Mouse (Mus musculus) kidney, embryonic 15.5 days (tissue): ENCODE measurements around the gene Tmem120b. TPM values are rescaled to one million over a fixed set of nuclear protein-coding genes. Genes with fewer than 3 reads are reported as not detected.

Experiments
- ATAC-seq: fragments of 200-750 bp; cut with Nextera tagmentation; replicated peaks from 2 replicates; pipeline ENCODE4 v1.8.0; 2017; ENCODE audit warnings: moderate TSS enrichment; ENCODE audit not compliant: low FRiP score
- H3K27ac ChIP-seq: fragments of 300-500 bp; sonication (generic); 2 replicates; pipeline ENCODE4 v1.5.1; 2015; ENCODE audit warnings: mild to moderate bottlenecking, inconsistent platforms
- H3K27me3 ChIP-seq: fragments of 300-500 bp; sonication (generic); 2 replicates; pipeline ENCODE4 v1.6.1; 2015; ENCODE audit warnings: inconsistent platforms
- H3K36me3 ChIP-seq: fragments of 300-500 bp; sonication (generic); 2 replicates; pipeline ENCODE4 v1.6.1; 2015; ENCODE audit warnings: inconsistent platforms
- H3K4me1 ChIP-seq: fragments of 300-500 bp; sonication (generic); 2 replicates; pipeline ENCODE4 v1.6.1; 2015; ENCODE audit warnings: inconsistent platforms
- H3K4me2 ChIP-seq: fragments of 300-500 bp; sonication (generic); 2 replicates; pipeline ENCODE4 v1.6.1; 2015; ENCODE audit warnings: moderate library complexity, mild to moderate bottlenecking, inconsistent platforms
- H3K4me3 ChIP-seq: fragments of 300-500 bp; sonication (generic); replicated peaks from 2 replicates; pipeline ENCODE4 v1.5.1; 2015; ENCODE audit warnings: mild to moderate bottlenecking, inconsistent platforms
- H3K9ac ChIP-seq: fragments of 300-500 bp; sonication (generic); 2 replicates; pipeline ENCODE4 v1.6.1; 2015; ENCODE audit warnings: mild to moderate bottlenecking, inconsistent platforms
- H3K9me3 ChIP-seq: fragments of 300-500 bp; sonication (generic); replicated peaks from 2 replicates; pipeline ENCODE4 v1.6.1; 2016; ENCODE audit warnings: inconsistent platforms
- WGBS: fragments of 180-500 bp; shearing (Covaris S2); methylation state at CpG from one replicate; pipeline ENCODE4 v1.1.7; 2015; ENCODE audit warnings: mixed read lengths; 5-methylcytosine and 5-hydroxymethylcytosine counted together
- polyA plus RNA-seq: library from polyadenylated mRNA; unstranded; fragments of >200 nt; fragmentation: Nextera tagmentation; extraction: Ambion mirVana; gene quantifications from 2 replicates; pipeline ENCODE4 v1.2.1, GENCODE M21; 2015

Gene Tmem120b
- polyA plus RNA-seq, 1 experiment from 2014 or later: 19.2 TPM

- H3K36me3 ChIP-seq: peaks cover 24% of the 10 kb centered on the region
- H3K27me3 ChIP-seq: no peaks in the 10 kb centered on the region
- peak overlapping the region; percentile 65 for H3K4me3 ChIP-seq
- H3K9me3 ChIP-seq: no peaks in the 10 kb centered on the region
- ATAC-seq: no peak
- H3K9ac ChIP-seq: peak overlapping the region; percentile 21; the same call in 1 of the 2 replicates
- peaks cover 79% of the 10 kb centered on the region for H3K4me1 ChIP-seq
- peak overlapping the region; percentile 100 for H3K27ac ChIP-seq
- WGBS: 33% methylated on average over 13 of the region's 13 CpGs
- H3K4me2 ChIP-seq: peak overlapping the region; percentile 99
Measured at GRCm38 (mm10) chr5:123134186-123134874, 66.1 kb downstream of the Tmem120b start.

- Histone ChIP-seq H3K9ac (peak overlapping the region; percentile 40), H3K9me3 (no peaks in the 10 kb centered on the region), H3K4me2 (peak overlapping the region; percentile 99), H3K27ac (peak overlapping the region; percentile 100), H3K27me3 (no peaks in the 10 kb centered on the region), H3K36me3 (peaks cover 18% of the 10 kb centered on the region), H3K4me1 (peaks cover 79% of the 10 kb centered on the region), H3K4me3 (peak overlapping the region; percentile 65)
- no peak for ATAC-seq
- 19% methylated on average over 8 of the region's 8 CpGs for WGBS
Measured at GRCm38 (mm10) chr5:123134875-123135382, 66.7 kb downstream of the Tmem120b start.

- Histone ChIP-seq H3K27me3 (no peaks in the 10 kb centered on the region), H3K36me3 (peaks cover 15% of the 10 kb centered on the region), H3K4me1 (peaks cover 75% of the 10 kb centered on the region), H3K4me3 (peak overlapping the region; percentile 65), H3K9me3 (no peaks in the 10 kb centered on the region), H3K4me2 (peak overlapping the region; percentile 99), H3K27ac (peak overlapping the region; percentile 100), H3K9ac (peak overlapping the region; percentile 40)
- under 1% methylated on average over 30 of the region's 30 CpGs for WGBS
- 0 out of 2 replicates have a peak, but pooled peaks have one; percentile 7 for ATAC-seq
Measured at GRCm38 (mm10) chr5:123135471-123136360, 67.5 kb downstream of the Tmem120b start.

- Histone ChIP-seq H3K9ac (peak overlapping the region; percentile 40), H3K27ac (peak overlapping the region; percentile 100), H3K4me2 (peak overlapping the region; percentile 99), H3K27me3 (no peaks in the 10 kb centered on the region), H3K4me3 (peak overlapping the region; percentile 65), H3K9me3 (no peaks in the 10 kb centered on the region), H3K4me1 (peaks cover 70% of the 10 kb centered on the region), H3K36me3 (peaks cover 15% of the 10 kb centered on the region)
- under 1% methylated on average over 13 of the region's 13 CpGs for WGBS
- peak; percentile 43 for ATAC-seq
Measured at GRCm38 (mm10) chr5:123136361-123137043, 68.3 kb downstream of the Tmem120b start.

- WGBS: 6% methylated on average over 20 of the region's 20 CpGs
- Histone ChIP-seq H3K4me3 (peak overlapping the region; percentile 65), H3K27ac (peak overlapping the region; percentile 100), H3K9ac (peak overlapping the region; percentile 40), H3K4me1 (peaks cover 62% of the 10 kb centered on the region), H3K9me3 (no peaks in the 10 kb centered on the region), H3K27me3 (no peaks in the 10 kb centered on the region), H3K36me3 (peaks cover 15% of the 10 kb centered on the region), H3K4me2 (peak overlapping the region; percentile 99)
- ATAC-seq: peak; percentile 6; the same call in 1 of the 2 replicates
Measured at GRCm38 (mm10) chr5:123137044-123137909, 69.1 kb downstream of the Tmem120b start.

GRCm38 (mm10) chr5:123137910-123138229, 69.7 kb downstream of the Tmem120b start:
- Histone ChIP-seq H3K9ac (peak overlapping the region; percentile 40), H3K4me1 (peaks cover 57% of the 10 kb centered on the region), H3K4me2 (peak overlapping the region; percentile 99), H3K4me3 (peak overlapping the region; percentile 65), H3K27me3 (no peaks in the 10 kb centered on the region), H3K27ac (peak overlapping the region; percentile 100), H3K9me3 (no peaks in the 10 kb centered on the region), H3K36me3 (peaks cover 15% of the 10 kb centered on the region)
- ATAC-seq: no peak
- WGBS: 2% methylated on average over 6 of the region's 6 CpGs

- ATAC-seq: peak; percentile 53
- H3K27ac ChIP-seq: peak overlapping the region; percentile 100
- WGBS: 1% methylated on average over 33 of the region's 40 CpGs
- H3K36me3 ChIP-seq: peaks cover 15% of the 10 kb centered on the region
- peak overlapping the region; percentile 84 for H3K9ac ChIP-seq
- H3K4me3 ChIP-seq: peak overlapping the region; percentile 65
- no peaks in the 10 kb centered on the region for H3K9me3 ChIP-seq
- no peaks in the 10 kb centered on the region for H3K27me3 ChIP-seq
- peak overlapping the region; percentile 99 for H3K4me2 ChIP-seq
- peaks cover 55% of the 10 kb centered on the region for H3K4me1 ChIP-seq
Measured at GRCm38 (mm10) chr5:123138230-123138911, 70.2 kb downstream of the Tmem120b start.

GRCm38 (mm10) chr5:123138953-123139721, 70.9 kb downstream of the Tmem120b start:
- peak overlapping the region; percentile 99 for H3K4me2 ChIP-seq
- H3K27me3 ChIP-seq: no peaks in the 10 kb centered on the region
- H3K9ac ChIP-seq: peak overlapping the region; percentile 84
- WGBS: under 1% methylated on average over 39 of the region's 39 CpGs
- ATAC-seq: no peak
- H3K9me3 ChIP-seq: no peaks in the 10 kb centered on the region
- peak overlapping the region; percentile 65 for H3K4me3 ChIP-seq
- H3K27ac ChIP-seq: peak overlapping the region; percentile 100
- peaks cover 55% of the 10 kb centered on the region for H3K4me1 ChIP-seq
- H3K36me3 ChIP-seq: peaks cover 9% of the 10 kb centered on the region; the same call in 1 of the 2 replicates

- Histone ChIP-seq H3K9me3 (no peaks in the 10 kb centered on the region), H3K36me3 (peaks cover 3% of the 10 kb centered on the region; the same call in 1 of the 2 replicates), H3K27ac (peak overlapping the region; percentile 100), H3K9ac (peak overlapping the region; percentile 84), H3K4me3 (peak overlapping the region; percentile 65), H3K27me3 (no peaks in the 10 kb centered on the region), H3K4me2 (peak overlapping the region; percentile 99), H3K4me1 (peaks cover 55% of the 10 kb centered on the region)
- no peak for ATAC-seq
- WGBS: under 1% methylated on average over 28 of the region's 28 CpGs
Measured at GRCm38 (mm10) chr5:123139722-123140627, 71.8 kb downstream of the Tmem120b start.
